Mouse (Mus musculus) layer of hippocampus, adult 9-11 months (tissue): ENCODE measurements around the gene Foxa3.

Experiments
- DNase-seq: peaks from one replicate; pipeline ENCODE4 v3.0.0; 2022

The Foxa3 gene

DNA sequence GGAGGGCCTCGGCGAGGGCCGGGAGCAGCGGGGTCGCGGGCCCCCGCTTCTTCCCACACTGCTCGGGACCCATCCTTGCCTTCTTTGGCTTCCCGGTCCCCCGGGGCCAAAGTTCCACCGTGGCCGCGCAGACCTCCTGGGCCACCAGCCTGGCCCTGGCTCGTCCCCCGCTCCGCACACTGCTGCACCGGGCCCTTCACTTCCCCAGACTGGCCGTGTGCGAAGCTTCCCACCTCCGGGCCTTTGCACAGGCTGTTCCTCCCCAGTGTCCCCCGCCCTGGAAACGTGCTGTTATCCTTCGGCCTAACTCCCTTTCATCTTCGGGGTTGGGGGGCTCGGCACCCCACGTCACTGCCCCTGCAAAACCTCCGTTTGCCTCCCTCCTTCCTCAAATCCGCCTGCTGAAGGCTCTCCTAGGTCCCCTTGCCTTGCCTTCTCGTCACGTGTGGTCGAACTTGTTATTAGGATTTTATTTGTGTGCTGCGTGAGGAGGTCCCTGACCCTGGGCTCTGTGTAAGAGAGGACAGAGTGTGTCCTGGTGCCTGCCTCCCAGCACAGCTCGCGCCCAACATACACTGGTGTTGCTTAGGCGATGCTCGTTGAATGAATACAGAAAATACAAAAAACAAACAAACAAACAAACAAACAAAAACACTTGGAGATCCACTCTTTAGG lies 1.4 kb upstream of the Foxa3 start:
- no peak for DNase-seq

- DNase-seq = peak; percentile 96
Observed at GRCm38 (mm10) chr7:19024096-19024506, 763 bp upstream of the Foxa3 start, which contains the start of gene Sympk. Sympk (plus strand) TSS chr7:19024377.

DNA sequence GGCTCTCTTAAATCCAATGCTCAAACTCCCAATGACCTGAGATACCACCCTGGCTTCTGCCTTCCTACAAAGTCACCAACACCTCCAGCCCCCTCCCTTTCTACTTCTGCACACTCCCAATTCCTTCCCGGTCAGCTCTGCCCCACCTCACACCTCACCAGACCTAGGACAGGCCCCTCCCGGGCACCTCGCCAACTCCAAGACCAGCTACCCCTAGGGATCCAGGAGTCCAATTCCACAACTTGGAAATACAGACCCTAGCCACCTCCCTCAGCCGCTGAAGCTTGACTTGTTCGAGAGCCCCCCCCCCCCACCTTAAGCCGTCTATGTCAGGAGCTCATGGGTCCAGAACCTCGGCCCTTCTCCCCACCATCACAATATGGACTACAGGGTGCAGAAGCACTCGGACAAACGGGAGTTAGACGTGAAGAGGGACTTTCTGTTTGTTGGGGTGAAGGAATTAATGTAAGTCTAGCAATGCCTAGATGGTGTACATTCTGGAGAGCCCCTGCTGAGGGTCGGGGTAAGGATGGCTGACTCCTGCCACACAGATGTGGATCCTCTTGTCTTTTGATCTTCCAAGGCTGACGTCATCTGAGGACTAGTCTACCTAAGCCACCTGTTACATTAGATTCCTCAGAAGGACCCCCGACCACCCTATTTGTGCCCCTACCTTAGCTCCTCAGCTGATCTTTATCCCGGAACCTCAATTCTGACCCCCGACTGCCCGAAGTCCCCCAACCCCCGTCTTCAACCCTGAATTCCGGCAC lies 964 bp downstream of the Foxa3 start:
- DNase-seq = no peak

- no peak for DNase-seq
Observed at GRCm38 (mm10) chr7:19021048-19021447, 2.3 kb downstream of the Foxa3 start.

- DNase-seq = no peak
Observed at GRCm38 (mm10) chr7:19017909-19018308, 5.4 kb downstream of the Foxa3 start.

DNA sequence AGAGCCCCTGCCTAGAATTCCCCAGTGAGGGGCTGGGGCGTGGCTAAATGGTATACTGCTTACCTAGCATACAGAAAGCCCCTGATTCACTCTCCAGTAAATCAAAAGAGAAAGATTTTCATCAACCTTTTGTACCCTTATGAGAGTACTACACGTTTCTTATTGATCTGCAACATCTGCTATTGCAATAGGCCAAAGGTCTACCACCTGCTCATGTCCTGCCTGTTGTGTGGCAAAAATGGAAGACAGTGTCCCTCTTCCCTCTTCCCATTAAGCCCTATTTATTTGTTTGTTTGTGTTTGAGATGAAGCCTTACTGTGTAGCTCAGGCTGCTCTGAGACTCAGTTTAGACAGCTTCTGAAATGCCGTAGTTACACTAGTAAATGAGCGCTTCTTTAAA lies 7.3 kb downstream of the Foxa3 start:
- no peak for DNase-seq

- no peak for DNase-seq
Observed at GRCm38 (mm10) chr7:19014452-19014851, 8.9 kb downstream of the Foxa3 start.

- DNase-seq = no peak
Observed at GRCm38 (mm10) chr7:19012882-19013281, 10.5 kb downstream of the Foxa3 start.

DNA sequence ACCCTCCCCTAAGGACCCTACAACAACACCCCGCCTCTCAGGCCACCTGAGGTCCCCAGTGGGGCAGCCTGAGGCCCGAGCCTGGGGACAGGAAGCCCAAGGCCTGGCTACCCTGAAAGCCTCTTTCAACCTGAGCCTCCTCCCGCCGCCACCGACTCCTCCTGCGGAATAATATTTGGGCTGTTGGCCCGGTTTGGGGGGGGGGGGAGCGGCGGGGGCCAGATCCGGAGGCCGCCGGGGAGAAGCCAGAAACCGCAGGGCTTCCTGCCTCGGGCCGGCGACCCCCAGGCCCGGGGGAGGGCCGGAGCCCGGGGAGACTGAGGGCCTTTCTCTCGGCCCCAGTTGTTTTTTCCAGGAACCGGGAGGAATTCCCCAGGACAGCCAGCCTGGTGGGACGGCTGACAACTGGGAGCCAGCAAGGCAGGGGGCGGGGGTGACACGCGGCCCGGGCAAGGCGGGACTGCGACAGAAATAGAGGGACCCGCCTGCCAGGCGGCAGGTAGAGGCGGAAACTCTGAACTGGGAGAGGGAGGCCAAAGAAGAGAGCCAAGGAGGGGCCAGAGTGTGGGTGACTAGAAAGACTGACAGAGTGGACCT lies 11.2 kb downstream of the Foxa3 start:
- DNase-seq = no peak

DNA sequence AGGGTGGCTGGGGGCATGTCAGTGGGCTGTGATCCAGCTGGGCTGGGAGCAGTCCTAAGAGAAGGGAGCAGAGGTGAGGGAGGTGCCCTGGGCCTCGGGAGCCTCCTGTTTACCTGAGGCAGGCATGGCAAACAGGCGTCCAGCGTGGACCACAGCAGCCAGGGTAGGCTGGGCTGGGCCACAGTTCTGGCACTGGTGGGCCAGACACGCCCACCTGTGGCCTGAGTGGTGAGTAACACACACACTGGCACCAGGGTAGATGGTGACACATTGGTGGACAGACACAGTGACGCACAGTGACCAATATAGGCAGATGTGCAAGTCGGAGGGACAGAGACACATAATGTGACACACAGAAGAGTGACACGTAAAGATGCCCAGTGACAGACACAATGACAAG lies 12.8 kb downstream of the Foxa3 start:
- DNase-seq = no peak

GRCm38 (mm10) chr7:19007026-19007977 lies 16.0 kb downstream of the Foxa3 start:
- DNase-seq = no peak

DNA sequence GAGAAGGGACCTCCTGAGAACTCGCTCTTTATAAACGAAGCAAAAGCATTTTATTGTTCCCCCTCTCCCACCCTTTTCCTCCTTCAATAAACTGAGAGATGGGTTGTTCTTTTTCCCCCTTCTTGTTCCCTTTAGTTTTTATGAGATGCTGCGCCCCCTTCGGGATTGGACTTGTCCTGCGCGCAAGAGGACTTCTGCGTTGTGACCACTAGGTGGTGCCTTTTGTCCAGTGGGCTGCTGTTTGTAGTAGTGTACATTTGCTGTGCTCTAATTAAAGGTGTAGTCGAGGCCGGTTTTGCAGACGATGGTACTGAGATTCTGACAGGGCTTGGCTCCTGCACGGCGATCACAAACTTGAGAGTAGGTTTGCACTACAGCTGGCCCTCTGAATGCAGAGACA lies 16.9 kb downstream of the Foxa3 start:
- DNase-seq = peak; percentile 85

- DNase-seq = no peak
Observed at GRCm38 (mm10) chr7:19005417-19006121, 17.8 kb downstream of the Foxa3 start.

DNA sequence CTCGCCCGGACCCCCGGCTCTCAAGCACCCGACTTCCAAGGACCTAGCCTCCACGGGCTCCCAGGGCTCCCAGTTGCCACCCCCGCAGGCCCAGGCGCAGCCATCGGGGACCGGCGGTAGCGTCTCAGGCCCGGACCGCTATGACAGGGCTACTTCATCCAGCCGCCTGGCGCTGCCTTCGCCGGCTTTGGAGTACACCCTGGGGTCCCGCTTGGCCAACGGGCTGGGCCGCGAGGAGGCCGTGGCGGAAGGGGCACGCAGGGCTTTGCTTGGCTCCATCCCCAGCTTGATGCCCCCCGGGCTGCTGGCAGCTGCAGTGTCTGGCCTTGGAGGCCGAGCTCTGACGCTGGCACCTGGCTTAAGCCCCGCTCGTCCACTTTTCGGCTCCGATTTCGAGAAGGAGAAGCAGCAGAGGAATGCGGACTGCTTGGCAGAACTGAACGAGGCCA lies 18.7 kb downstream of the Foxa3 start:
- no peak for DNase-seq

- DNase-seq = peak; percentile 94
Observed at GRCm38 (mm10) chr7:19003902-19004630, 19.3 kb downstream of the Foxa3 start, which contains the start of gene Irf2bp1. Irf2bp1 (plus strand) TSS chr7:19004044.

GRCm38 (mm10) chr7:19002848-19003498 lies 20.4 kb downstream of the Foxa3 start:
- peak; percentile 83 for DNase-seq

- DNase-seq = no peak
Observed at GRCm38 (mm10) chr7:19002115-19002514, 21.2 kb downstream of the Foxa3 start.

GRCm38 (mm10) chr7:19001807-19002085 lies 21.6 kb downstream of the Foxa3 start:
- no peak for DNase-seq

DNA sequence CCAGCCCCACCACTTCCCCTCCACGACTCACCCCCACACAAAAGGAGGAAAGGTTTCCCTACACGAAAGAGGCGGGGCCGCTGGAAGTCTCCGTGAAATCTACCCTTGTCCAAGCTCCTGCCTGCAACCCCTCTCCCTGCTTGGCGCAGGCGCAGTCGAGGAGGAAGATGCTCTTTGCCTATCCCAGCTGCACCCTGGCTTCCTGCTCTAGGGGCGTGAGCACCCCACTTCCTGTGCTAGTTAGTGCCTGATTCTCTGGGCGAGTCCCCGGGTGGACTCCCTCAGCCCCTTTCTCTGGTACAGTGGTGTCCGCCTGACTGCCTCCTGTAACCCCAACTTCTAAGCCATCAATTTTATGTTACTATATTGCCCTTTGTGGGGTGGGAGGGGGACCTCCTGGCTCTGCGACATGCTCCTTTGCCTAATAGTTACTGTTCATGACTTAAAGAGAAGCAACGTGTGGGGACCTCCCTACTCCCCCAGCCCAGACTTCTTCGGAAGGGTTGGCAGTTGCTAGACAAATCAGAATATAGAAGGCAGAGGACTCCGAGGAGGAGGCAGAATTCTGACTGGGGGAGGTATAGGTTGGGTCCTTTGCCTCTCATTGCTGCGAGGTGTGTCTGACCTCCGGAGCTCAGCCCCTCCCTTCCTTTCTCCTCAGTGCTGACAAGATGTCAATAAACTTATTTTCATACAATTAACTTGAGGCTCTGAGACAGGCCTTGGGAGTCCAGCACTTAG lies 22.1 kb downstream of the Foxa3 start:
- peak; percentile 70 for DNase-seq

- no peak for DNase-seq
Observed at GRCm38 (mm10) chr7:19000421-19000820, 22.9 kb downstream of the Foxa3 start.
